Mouse (Mus musculus) testis, adult 2 months (tissue): Measurements from ENCODE around the gene Nol4l.

Experiments
- CTCF ChIP-seq: fragments of 200-500 bp; IDR thresholded peaks from 2 replicates; pipeline ENCODE4 v1.5.1; 2012; ENCODE audit warnings: low read depth, mild to moderate bottlenecking, inconsistent platforms, low read length, moderate library complexity; ENCODE audit not compliant: control insufficient read depth, insufficient read depth, insufficient replicate concordance
- POLR2A ChIP-seq: fragments of 200-500 bp; IDR thresholded peaks from 2 replicates; pipeline ENCODE4 v1.6.1; 2012; ENCODE audit warnings: low read depth, mild to moderate bottlenecking, inconsistent platforms, low read length, moderate library complexity; ENCODE audit not compliant: control insufficient read depth

GRCm38 (mm10) chr2:153564343-153564742, 34.6 kb upstream of the Nol4l start:
- no peak for TF ChIP-seq CTCF
- no peak for TF ChIP-seq POLR2A
